Mouse (Mus musculus): ENCODE measurements around the gene Hoxa9.
A peak's percentile ranks its signal among the peaks of the same experiment; 100 is the strongest.

The Hoxa9 gene

GRCm38 (mm10) chr6:52220865-52221310 is 10.0 kb downstream of the Hoxa9 start:
- no peak for DNase-seq (ENCODE audit: low read depth, low spot score)
- H3K27me3 ChIP-seq (ENCODE audit: control insufficient read depth, insufficient read depth, low read length, poor library complexity, severe bottlenecking) = peaks cover 5% of the 10 kb centered on the region

DNA sequence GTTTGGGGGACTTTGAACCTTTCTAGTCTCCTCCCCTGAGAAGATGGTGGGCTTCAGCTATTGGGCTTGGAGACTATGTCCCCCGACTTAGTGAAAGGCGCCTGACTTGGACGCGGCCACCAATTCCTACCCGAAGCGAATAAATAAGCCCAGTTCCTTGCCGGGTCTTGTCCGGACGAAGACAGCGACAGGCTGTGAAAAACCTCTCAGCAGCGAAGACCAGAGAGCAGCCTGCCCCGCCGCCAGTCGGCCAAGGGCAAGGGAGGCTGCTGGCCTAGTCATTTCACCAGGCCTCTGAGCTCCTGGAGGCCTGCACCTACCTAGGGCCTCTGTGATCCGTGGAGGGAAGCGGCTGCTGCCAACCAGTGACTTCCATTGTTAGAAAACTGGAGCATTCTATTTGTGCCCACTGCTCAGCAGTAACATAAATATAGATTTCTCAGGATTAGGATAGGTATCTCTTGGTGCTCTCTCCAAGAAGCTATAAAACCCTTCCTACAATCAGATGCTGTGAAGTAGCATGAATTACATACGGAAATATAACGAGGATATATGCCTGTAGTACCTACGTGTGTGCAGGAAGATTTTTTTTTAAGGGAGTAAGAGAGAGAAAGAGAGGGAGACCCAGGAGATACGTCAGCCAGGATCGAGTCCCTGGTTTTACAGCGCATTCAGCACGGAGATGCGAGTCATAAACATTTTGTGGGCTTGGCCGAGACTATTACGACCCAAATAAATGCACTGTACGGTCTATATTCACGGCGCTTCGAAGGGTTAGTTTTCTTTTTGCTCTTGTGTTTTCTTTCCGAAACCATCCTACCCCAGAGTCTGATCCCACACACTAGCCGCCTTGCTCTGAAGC is 10.7 kb downstream of the Hoxa9 start:
- Histone ChIP-seq H3K36me3 (ENCODE audit: control insufficient read depth, insufficient read depth, low read length, poor library complexity, severe bottlenecking) (no peaks in the 10 kb centered on the region), H3K27me3 (ENCODE audit: control insufficient read depth, insufficient read depth, low read length, poor library complexity, severe bottlenecking) (peaks cover 5% of the 10 kb centered on the region)
- no peak for DNase-seq (ENCODE audit: low read depth, low spot score)

More at GRCm38 (mm10) chr6:52220865-52221310, 10.0 kb downstream of the Hoxa9 start:
- no peaks in the 10 kb centered on the region for H3K36me3 ChIP-seq (ENCODE audit: control insufficient read depth, insufficient read depth, low read length, poor library complexity, severe bottlenecking)

DNA sequence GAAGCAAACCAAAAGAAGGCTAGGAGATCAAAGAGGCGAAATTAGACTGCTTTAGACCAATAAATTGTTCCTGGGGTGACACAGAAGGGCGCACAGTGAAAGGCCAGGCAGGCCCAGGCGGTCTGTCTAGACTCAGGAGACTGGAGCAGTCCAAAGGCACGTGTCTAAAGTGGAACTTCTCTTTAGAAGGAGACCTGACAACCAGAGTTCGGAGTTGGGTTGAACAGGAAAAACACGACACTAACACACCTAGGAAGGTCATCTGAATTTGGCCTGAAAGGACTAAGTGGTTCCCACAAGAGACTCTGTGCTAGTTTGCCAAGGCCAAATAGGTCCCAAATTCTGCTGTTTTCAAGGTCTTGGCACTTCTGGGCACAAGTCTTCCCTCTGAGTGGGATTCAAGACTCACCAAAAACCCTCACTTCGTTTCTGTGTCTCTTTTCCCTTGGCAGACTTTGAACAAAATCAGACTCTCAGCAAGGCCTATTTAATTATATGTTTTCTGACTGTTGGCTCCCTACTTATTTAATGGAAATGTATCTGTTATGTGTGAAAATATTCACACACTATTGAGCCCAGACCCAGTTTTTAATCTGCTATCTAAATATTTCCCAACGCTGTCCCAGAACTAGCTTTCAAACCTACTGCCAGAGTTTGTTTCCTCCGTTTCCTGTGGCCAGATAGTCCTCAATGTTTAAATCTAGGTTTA is 11.5 kb downstream of the Hoxa9 start:
- peaks cover 5% of the 10 kb centered on the region for H3K27me3 ChIP-seq (ENCODE audit: control insufficient read depth, insufficient read depth, low read length, poor library complexity, severe bottlenecking)
- no peaks in the 10 kb centered on the region for H3K36me3 ChIP-seq (ENCODE audit: control insufficient read depth, insufficient read depth, low read length, poor library complexity, severe bottlenecking)
- DNase-seq (ENCODE audit: low read depth, low spot score) = no peak

- peaks cover 5% of the 10 kb centered on the region for H3K27me3 ChIP-seq (ENCODE audit: control insufficient read depth, insufficient read depth, low read length, poor library complexity, severe bottlenecking)
- no peaks in the 10 kb centered on the region for H3K36me3 ChIP-seq (ENCODE audit: control insufficient read depth, insufficient read depth, low read length, poor library complexity, severe bottlenecking)
- DNase-seq (ENCODE audit: low read depth, low spot score) = no peak
Measured at GRCm38 (mm10) chr6:52218643-52219215, 12.2 kb downstream of the Hoxa9 start.

DNA sequence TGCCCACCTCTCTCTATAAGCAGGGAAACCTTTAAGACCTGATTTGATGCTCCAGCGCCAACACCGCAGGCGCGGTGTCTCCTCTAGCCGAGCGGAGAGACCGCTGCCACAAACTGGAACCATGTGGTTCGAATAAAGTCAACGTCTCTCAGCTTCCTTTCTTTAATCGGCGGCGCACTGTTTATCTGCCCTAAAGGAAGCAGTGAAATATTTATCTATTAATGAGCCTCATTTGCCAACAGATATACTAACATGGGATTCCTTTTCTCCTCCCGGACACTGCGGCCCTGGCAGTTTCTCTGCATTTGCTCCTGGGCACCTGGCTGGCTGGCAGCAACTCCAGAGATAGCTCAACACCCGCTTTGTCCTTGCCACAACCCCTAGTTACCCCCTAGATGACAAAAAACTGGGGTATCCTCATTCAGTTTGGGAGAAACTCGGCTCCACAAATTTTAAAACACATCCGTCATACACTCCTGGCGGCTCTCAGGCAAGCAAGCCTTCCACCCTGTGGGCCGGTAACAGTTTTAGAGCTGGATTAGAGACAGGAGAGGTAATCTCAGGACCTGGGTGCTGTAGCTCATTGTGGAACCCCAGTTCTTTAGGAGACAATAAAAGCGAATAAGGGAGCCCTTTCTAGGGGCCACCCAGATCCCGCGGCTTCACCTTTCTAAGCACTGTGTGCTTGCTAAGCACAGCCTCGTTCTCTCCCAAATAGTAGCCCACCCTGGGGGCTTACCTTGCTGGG is 12.8 kb downstream of the Hoxa9 start:
- no peaks in the 10 kb centered on the region for H3K36me3 ChIP-seq (ENCODE audit: control insufficient read depth, insufficient read depth, low read length, poor library complexity, severe bottlenecking)
- H3K27me3 ChIP-seq (ENCODE audit: control insufficient read depth, insufficient read depth, low read length, poor library complexity, severe bottlenecking) = peaks cover 7% of the 10 kb centered on the region
- no peak for DNase-seq (ENCODE audit: low read depth, low spot score)

DNA sequence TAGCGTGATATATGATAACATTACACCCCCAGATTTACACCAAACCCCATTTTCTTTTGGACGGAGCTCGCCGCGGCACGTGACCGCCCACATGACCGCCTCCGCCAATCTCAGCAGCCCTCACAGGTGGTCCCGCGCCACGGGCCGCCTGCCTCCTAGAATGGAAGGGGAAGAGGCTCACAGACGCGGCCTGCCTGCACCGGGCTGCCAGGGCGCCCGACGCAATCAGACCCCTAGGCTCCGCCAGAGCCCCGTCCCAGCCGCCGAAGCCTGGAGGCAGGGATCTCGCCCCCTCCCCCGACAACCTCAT is 13.5 kb downstream of the Hoxa9 start:
- H3K27me3 ChIP-seq (ENCODE audit: control insufficient read depth, insufficient read depth, low read length, poor library complexity, severe bottlenecking) = peaks cover 4% of the 10 kb centered on the region
- DNase-seq (ENCODE audit: low read depth, low spot score) = peak; percentile 60
- H3K36me3 ChIP-seq (ENCODE audit: control insufficient read depth, insufficient read depth, low read length, poor library complexity, severe bottlenecking) = no peaks in the 10 kb centered on the region

DNA sequence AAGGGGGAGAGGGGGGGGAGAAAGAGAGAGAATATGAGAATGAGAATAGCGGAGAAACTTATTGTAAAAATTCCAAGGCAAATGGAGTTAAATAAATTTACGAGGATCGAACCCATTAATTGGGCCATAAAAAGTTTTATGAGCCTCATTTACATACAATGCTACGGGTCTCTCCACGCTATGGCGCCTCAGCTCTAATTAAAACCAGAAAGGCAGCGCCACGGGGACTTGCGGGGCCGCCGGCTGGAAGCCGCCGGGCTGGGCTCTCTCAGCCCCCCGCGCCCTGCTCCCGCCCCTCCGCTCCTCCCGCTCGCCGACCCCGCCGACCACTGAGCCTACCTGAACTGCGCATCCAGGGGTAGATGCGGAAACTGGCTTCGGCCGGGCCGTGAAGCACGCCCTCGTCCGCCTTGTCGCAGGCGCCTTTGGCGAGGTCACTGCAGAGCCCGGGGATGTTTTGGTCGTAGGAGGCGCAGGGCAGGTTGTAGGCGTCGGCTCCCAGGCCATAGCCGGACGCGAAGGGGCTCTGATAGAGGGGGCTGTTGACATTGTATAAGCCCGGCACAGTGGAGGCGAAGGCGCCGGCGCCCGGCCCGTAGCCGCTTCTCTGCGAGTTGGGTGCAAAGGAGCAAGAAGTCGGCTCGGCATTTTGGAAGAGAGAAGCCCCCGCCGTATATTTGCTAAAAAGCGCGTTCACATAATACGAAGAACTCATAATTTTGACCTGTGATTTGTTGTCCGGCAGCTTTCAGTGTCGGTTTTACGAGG is 14.0 kb downstream of the Hoxa9 start:
- H3K36me3 ChIP-seq (ENCODE audit: control insufficient read depth, insufficient read depth, low read length, poor library complexity, severe bottlenecking) = no peaks in the 10 kb centered on the region
- H3K27me3 ChIP-seq (ENCODE audit: control insufficient read depth, insufficient read depth, low read length, poor library complexity, severe bottlenecking) = peaks cover 4% of the 10 kb centered on the region
- DNase-seq (ENCODE audit: low read depth, low spot score) = no peak

- DNase-seq (ENCODE audit: low read depth, low spot score) = no peak
- Histone ChIP-seq H3K27me3 (ENCODE audit: control insufficient read depth, insufficient read depth, low read length, poor library complexity, severe bottlenecking) (peaks cover 6% of the 10 kb centered on the region), H3K36me3 (ENCODE audit: control insufficient read depth, insufficient read depth, low read length, poor library complexity, severe bottlenecking) (no peaks in the 10 kb centered on the region)
Measured at GRCm38 (mm10) chr6:52215771-52216535, 14.9 kb downstream of the Hoxa9 start.

- H3K27me3 ChIP-seq (ENCODE audit: control insufficient read depth, insufficient read depth, low read length, poor library complexity, severe bottlenecking) = peaks cover 6% of the 10 kb centered on the region
- no peaks in the 10 kb centered on the region for H3K36me3 ChIP-seq (ENCODE audit: control insufficient read depth, insufficient read depth, low read length, poor library complexity, severe bottlenecking)
- no peak for DNase-seq (ENCODE audit: low read depth, low spot score)
Measured at GRCm38 (mm10) chr6:52215070-52215469, 15.8 kb downstream of the Hoxa9 start.

DNA sequence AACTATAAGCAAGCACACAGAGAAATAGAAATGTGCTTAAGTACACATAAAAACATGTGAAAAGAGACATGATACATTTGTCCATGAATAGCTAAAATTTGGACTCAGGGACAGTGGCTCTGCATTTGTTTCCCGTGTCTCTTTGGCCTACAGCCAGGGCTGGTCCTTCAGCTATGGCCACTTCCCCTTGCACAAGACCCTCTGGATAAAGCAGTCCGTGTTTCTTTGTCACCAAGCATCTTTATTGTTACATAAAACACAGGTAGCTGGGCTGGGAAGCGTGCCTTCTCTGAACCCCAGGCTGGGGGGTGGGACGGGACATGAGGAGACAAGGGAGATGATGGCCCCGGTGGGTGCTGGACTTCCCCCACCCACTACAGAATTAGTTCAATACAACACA is 16.6 kb downstream of the Hoxa9 start:
- H3K27me3 ChIP-seq (ENCODE audit: control insufficient read depth, insufficient read depth, low read length, poor library complexity, severe bottlenecking) = peaks cover 6% of the 10 kb centered on the region
- no peak for DNase-seq (ENCODE audit: low read depth, low spot score)
- no peaks in the 10 kb centered on the region for H3K36me3 ChIP-seq (ENCODE audit: control insufficient read depth, insufficient read depth, low read length, poor library complexity, severe bottlenecking)

- no peaks in the 10 kb centered on the region for H3K36me3 ChIP-seq (ENCODE audit: control insufficient read depth, insufficient read depth, low read length, poor library complexity, severe bottlenecking)
- H3K27me3 ChIP-seq (ENCODE audit: control insufficient read depth, insufficient read depth, low read length, poor library complexity, severe bottlenecking) = peaks cover 6% of the 10 kb centered on the region
- no peak for DNase-seq (ENCODE audit: low read depth, low spot score)
Measured at GRCm38 (mm10) chr6:52213119-52213986, 17.5 kb downstream of the Hoxa9 start, which contains the start of the genes Hoxa3 and Gm28308. Gene Hoxa3, minus strand, starts transcription at chr6:52213336. Gene Gm28308, minus strand, starts transcription at chr6:52213339.

DNA sequence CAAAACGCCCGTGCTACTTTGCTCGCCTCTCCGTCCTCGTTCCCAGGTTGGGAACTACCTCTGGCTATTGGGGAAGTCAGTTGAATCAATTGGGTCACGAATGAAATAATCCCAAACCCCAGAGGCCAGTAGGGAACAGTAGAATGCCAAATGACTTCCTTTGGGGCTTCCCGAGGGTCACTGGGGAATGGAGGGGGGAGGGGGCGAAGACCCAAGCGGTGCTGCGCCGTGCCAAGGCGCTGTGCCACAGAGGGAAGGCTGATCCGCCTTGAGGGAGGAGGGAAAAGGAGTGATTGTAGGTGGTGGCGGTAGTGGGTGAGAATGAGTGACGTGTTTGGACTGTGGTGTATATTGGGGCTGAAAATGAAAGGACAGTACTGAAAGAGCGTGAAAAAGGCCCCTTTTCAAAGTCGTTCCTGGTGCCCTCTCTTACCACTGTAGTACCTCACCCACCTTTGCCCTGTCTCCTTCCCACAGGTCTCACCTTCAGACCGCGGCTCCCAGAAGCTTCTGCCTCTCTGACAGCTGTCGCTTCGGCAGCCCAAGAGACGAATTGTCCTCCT is 18.3 kb downstream of the Hoxa9 start:
- no peak for DNase-seq (ENCODE audit: low read depth, low spot score)
- H3K36me3 ChIP-seq (ENCODE audit: control insufficient read depth, insufficient read depth, low read length, poor library complexity, severe bottlenecking) = no peaks in the 10 kb centered on the region
- peaks cover 4% of the 10 kb centered on the region for H3K27me3 ChIP-seq (ENCODE audit: control insufficient read depth, insufficient read depth, low read length, poor library complexity, severe bottlenecking)

Measured in splenic B cell, adult 2 months (primary cell).